Mouse (Mus musculus) limb, embryonic 14.5 days (tissue): ENCODE results near the gene Inhba. TPM values are rescaled to one million over a fixed set of nuclear protein-coding genes. Genes with fewer than 3 reads are reported as not detected.

Experiments
- ATAC-seq: fragments of 200-750 bp; cut with Nextera tagmentation; 2 replicates; pipeline ENCODE4 v1.8.0; 2017; ENCODE audit warnings: low read depth, moderate number of reproducible peaks, moderate TSS enrichment; ENCODE audit not compliant: low FRiP score
- DNase-seq: peaks from one replicate; pipeline ENCODE4 v3.0.0-alpha.2; 2015; ENCODE audit warnings: low spot score
- H3K27ac ChIP-seq: fragments of 300-500 bp; sonication (generic); replicated peaks from 2 replicates; pipeline ENCODE4 v1.5.1; 2014; ENCODE audit warnings: low read depth, mild to moderate bottlenecking, low read length, moderate library complexity, mixed read lengths
- H3K27me3 ChIP-seq: fragments of 300-500 bp; sonication (generic); 2 replicates; pipeline ENCODE4 v1.6.1; 2014; ENCODE audit warnings: low read length, mixed read lengths; ENCODE audit not compliant: control insufficient read depth, insufficient read depth
- H3K36me3 ChIP-seq: fragments of 300-500 bp; sonication (generic); 2 replicates; pipeline ENCODE4 v1.6.1; 2014; ENCODE audit warnings: mild to moderate bottlenecking, low read length, moderate library complexity, mixed read lengths; ENCODE audit not compliant: control insufficient read depth, insufficient read depth
- H3K4me1 ChIP-seq: fragments of 300-500 bp; sonication (generic); 2 replicates; pipeline ENCODE4 v1.6.1; 2014; ENCODE audit warnings: antibody characterized with exemption, low read length, mixed read lengths; ENCODE audit not compliant: control insufficient read depth, insufficient read depth
- H3K4me2 ChIP-seq: fragments of 300-500 bp; sonication (generic); replicated peaks from 2 replicates; pipeline ENCODE4 v1.6.1; 2014; ENCODE audit warnings: low read depth, mild to moderate bottlenecking, low read length, moderate library complexity; ENCODE audit not compliant: severe bottlenecking
- H3K4me3 ChIP-seq: fragments of 300-500 bp; sonication (generic); replicated peaks from 2 replicates; pipeline ENCODE4 v1.5.1; 2014; ENCODE audit warnings: low read length
- H3K9ac ChIP-seq: fragments of 300-500 bp; sonication (generic); 2 replicates; pipeline ENCODE4 v1.6.1; 2014; ENCODE audit warnings: mild to moderate bottlenecking, low read depth, low read length, moderate library complexity; ENCODE audit not compliant: severe bottlenecking
- H3K9me3 ChIP-seq: fragments of 300-500 bp; sonication (generic); 2 replicates; pipeline ENCODE4 v1.6.1; 2016; ENCODE audit warnings: low read length; ENCODE audit not compliant: control insufficient read depth
- POLR2A ChIP-seq: fragments of 200-500 bp; IDR thresholded peaks from 2 replicates; pipeline ENCODE4 v1.8.0; 2012; ENCODE audit warnings: inconsistent platforms, mild to moderate bottlenecking, moderate library complexity, borderline replicate concordance; ENCODE audit not compliant: insufficient read depth, insufficient read length; ENCODE audit errors: extremely low read depth
- WGBS: fragments of 180-500 bp; shearing (Covaris S2); extraction: QIAGEN DNeasy Blood & Tissue Kit; methylation state at CpG from one replicate; pipeline ENCODE4 v1.1.7; 2014; 5-methylcytosine and 5-hydroxymethylcytosine counted together
- polyA plus RNA-seq, 2 experiments: library from polyadenylated mRNA; depleted of rRNA in 1 of 2; stranded (reverse) in 1 of 2; unstranded in 1 of 2; fragments of >200 nt; fragmentation: Nextera tagmentation in 1 of 2; extraction: Ambion mirVana in 1 of 2; gene quantifications; 2 replicates each; pipeline versions ENCODE4 v1.2.1 to v1.2.3; 2012 to 2014

Gene Inhba
- polyA plus RNA-seq, 2 experiments, result 5.7 to 10.0 TPM

- no peak for DNase-seq
- TF ChIP-seq POLR2A, result no peak
- Histone ChIP-seq H3K9me3 (no peaks in the 10 kb centered on the region), H3K27ac (0 out of 2 replicates have a peak overlapping the region, but pooled peaks have one; percentile 20), H3K9ac (peak overlapping the region; percentile 57), H3K4me3 (peak overlapping the region; percentile 44), H3K27me3 (peaks cover 15% of the 10 kb centered on the region; the same call in 1 of the 2 replicates), H3K4me2 (peak overlapping the region; percentile 71), H3K36me3 (no peaks in the 10 kb centered on the region), H3K4me1 (peaks cover 18% of the 10 kb centered on the region)
- no peak for ATAC-seq
- WGBS, result 3% methylated on average over 9 of the region's 9 CpGs
Observed at GRCm38 (mm10) chr13:16017777-16018176, 6.1 kb downstream of the Inhba start.

- peak overlapping the region; percentile 71 for H3K4me2 ChIP-seq
Observed at GRCm38 (mm10) chr13:16018807-16019510, 7.3 kb downstream of the Inhba start.

GRCm38 (mm10) chr13:16020659-16021058 lies 9.0 kb downstream of the Inhba start:
- Histone ChIP-seq H3K4me1 (peaks cover 22% of the 10 kb centered on the region), H3K4me3 (no peak overlapping the region; the same call in 1 of the 2 replicates), H3K9me3 (no peaks in the 10 kb centered on the region), H3K27ac (peak overlapping the region; percentile 48; the same call in 1 of the 2 replicates), H3K9ac (no peak overlapping the region), H3K4me2 (peak overlapping the region; percentile 22), H3K27me3 (peaks cover 12% of the 10 kb centered on the region; the same call in 1 of the 2 replicates), H3K36me3 (no peaks in the 10 kb centered on the region)
- 0% methylated on average over 1 of the region's 1 CpGs for WGBS
- TF ChIP-seq POLR2A, result no peak
- ATAC-seq (no peak), DNase-seq (peak; percentile 65)

More at GRCm38 (mm10) chr13:16018807-16019510, 7.3 kb downstream of the Inhba start:
- H3K9me3 ChIP-seq, result no peaks in the 10 kb centered on the region
- no peak for ATAC-seq
- DNase-seq, result no peak
- no peak overlapping the region for H3K27ac ChIP-seq
- peaks cover 15% of the 10 kb centered on the region; the same call in 1 of the 2 replicates for H3K27me3 ChIP-seq
- WGBS, result 74% methylated on average over 3 of the region's 3 CpGs
- TF ChIP-seq POLR2A, result no peak
- peak overlapping the region; percentile 44 for H3K4me3 ChIP-seq
- peaks cover 22% of the 10 kb centered on the region for H3K4me1 ChIP-seq
- no peaks in the 10 kb centered on the region for H3K36me3 ChIP-seq
- peak overlapping the region; percentile 57; the same call in 1 of the 2 replicates for H3K9ac ChIP-seq

GRCm38 (mm10) chr13:16021181-16021580 lies 9.5 kb downstream of the Inhba start:
- Histone ChIP-seq H3K27ac (peak overlapping the region; percentile 48), H3K27me3 (peaks cover 7% of the 10 kb centered on the region; the same call in 1 of the 2 replicates), H3K4me2 (peak overlapping the region; percentile 22; the same call in 1 of the 2 replicates), H3K4me3 (no peak overlapping the region), H3K4me1 (peaks cover 22% of the 10 kb centered on the region), H3K9ac (no peak overlapping the region), H3K36me3 (peaks cover under 1% of the 10 kb centered on the region; the same call in 1 of the 2 replicates), H3K9me3 (no peaks in the 10 kb centered on the region)
- DNase-seq (no peak), ATAC-seq (no peak)
- TF ChIP-seq POLR2A, result no peak
- WGBS, result 54% methylated on average over 6 of the region's 6 CpGs

GRCm38 (mm10) chr13:16021849-16022248 lies 10.2 kb downstream of the Inhba start:
- Histone ChIP-seq H3K4me2 (no peak overlapping the region), H3K36me3 (peaks cover 7% of the 10 kb centered on the region; the same call in 1 of the 2 replicates), H3K4me1 (peaks cover 22% of the 10 kb centered on the region), H3K4me3 (no peak overlapping the region), H3K9ac (no peak overlapping the region), H3K9me3 (no peaks in the 10 kb centered on the region), H3K27ac (0 out of 2 replicates have a peak overlapping the region, but pooled peaks have one; percentile 6), H3K27me3 (peaks cover 6% of the 10 kb centered on the region; the same call in 1 of the 2 replicates)
- ATAC-seq (peak; percentile 53; the same call in 1 of the 2 replicates), DNase-seq (no peak)
- 59% methylated on average over 7 of the region's 7 CpGs for WGBS
- no peak for TF ChIP-seq POLR2A
